ENCODE assay signal across 8 mouse cellular contexts in genomic region chr1:93803556-93804507, GRCm38 (mm10). TPM values are rescaled to one million over a fixed set of nuclear protein-coding genes. Genes with fewer than 3 reads are reported as not detected.
A peak's percentile ranks its signal among the peaks of the same experiment; 100 is the strongest.
DNase-seq lines count a peak whose midpoint lies in the region; TF ChIP-seq lines count a peak whose summit lies in the region.

TSS of gene Ing5 (plus strand) at chr1:93803965.

- peaks cover 63% of the 10 kb centered on the region for H3K4me1 ChIP-seq in megakaryocyte, embryonic 14.5 days

- H3K4me3 ChIP-seq in gastrocnemius, adult 2 months = peak within 1 kb of the TSS; percentile 95
- peak within 1 kb of the TSS; percentile 96 for H3K4me3 ChIP-seq in megakaryocyte, embryonic 14.5 days (replicated peaks)

- intact Hi-C loops in gastrocnemius, adult 2 months (cut with DNase I) = loop anchor here (2.0 to 10.0 kb wide), 4 partner anchors 49 to 289 kb away; partner anchors contain the start of genes Farp2 and Thap4

- H3K9me3 ChIP-seq in megakaryocyte, embryonic 14.5 days = no peaks in the 10 kb centered on the region

- peaks cover 43% of the 10 kb centered on the region for H3K36me3 ChIP-seq in megakaryocyte, embryonic 14.5 days (replicated peaks; ENCODE audit: low read length)

- peak within 1 kb of the TSS; percentile 99 for H3K27ac ChIP-seq in gastrocnemius, adult 2 months

- DNase-seq in WW6 (ENCODE audit: low read depth, low spot score) = peak; percentile 92
- peak; percentile 100 for DNase-seq in cerebellum, postnatal 4 days (ENCODE audit: low spot score in 2 of 2)
- DNase-seq in gastrocnemius, adult 2 months = peak; percentile 100
- peak; percentile 79 for DNase-seq in hindlimb bud, embryonic 11.5 days (ENCODE audit: extremely low spot score, low read depth, low spot score)
- DNase-seq in left cerebral cortex, adult 8-10 months (ENCODE audit: low spot score in 2 of 2) = peak; percentile 98 to 100
- peak; percentile 99 to 100 for DNase-seq in right cerebral cortex, postnatal 10 days (ENCODE audit: low spot score in 2 of 2)
- peak; percentile 100 for DNase-seq in urinary bladder, postnatal 25 days (ENCODE audit: low spot score)

- H3K27me3 ChIP-seq in megakaryocyte, embryonic 14.5 days (replicated peaks) = no peaks in the 10 kb centered on the region

- peak; percentile 100; the same call in 1 of the 2 replicates for TF ChIP-seq CTCF in gastrocnemius, adult 2 months (IDR thresholded peaks at IDR 0.05)

RNA-seq across cellular contexts. Expression of gene Ing5, which starts in this region (rescaled TPM):
- 1 to 10 TPM; 3.6 to 5.8 TPM for total RNA-seq in gastrocnemius, adult 2 months (2021)
- 10 to 100 TPM; 11.8 to 14.5 (median 13.9) TPM for total RNA-seq in left cerebral cortex, adult 8-10 months (2022)
- polyA plus RNA-seq in megakaryocyte, embryonic 14.5 days (2012; ENCODE audit: insufficient read depth, low replicate concordance) = 0.46 TPM in 1 of 2 replicates, not detected in the other

Comparison
In these comparisons a context has a peak if more than half of its experiments do, and no peak if none do; other contexts are left out.
1. Peak in every context shown above with its lines: DNase-seq, H3K4me3 ChIP-seq and H3K27ac ChIP-seq.